Mouse (Mus musculus) embryo, embryonic 11.5 days (tissue): ENCODE data around the gene Nr1i2.
"Not testable (repeated sequence)": the region's sequence is repeated elsewhere in the genome, so short reads cannot be mapped to it uniquely, and the experiment has no call there.

Experiments
- DNase-seq: peaks from one replicate; pipeline ENCODE4 v3.0.0-alpha.2; 2012; ENCODE audit warnings: low read depth, low spot score

Gene Nr1i2

GRCm38 (mm10) chr16:38294685-38295348 lies at the start of gene Nr1i2:
Gene Nr1i2 (minus strand): TSS chr16:38294824.
- no peak for DNase-seq

- DNase-seq: peak; percentile 74
Observed at GRCm38 (mm10) chr16:38341396-38342324, 47.0 kb upstream of the Nr1i2 start, which contains the start of gene Maats1. Gene Maats1 (minus strand): TSS chr16:38342143.

GRCm38 (mm10) chr16:38338077-38338476 lies 43.5 kb upstream of the Nr1i2 start:
- not testable (repeated sequence) for DNase-seq

GRCm38 (mm10) chr16:38334431-38334830 lies 39.8 kb upstream of the Nr1i2 start:
- DNase-seq: no peak

- no peak for DNase-seq
Observed at GRCm38 (mm10) chr16:38329340-38329739, 34.7 kb upstream of the Nr1i2 start.

- DNase-seq: no peak
Observed at GRCm38 (mm10) chr16:38326778-38327397, 32.3 kb upstream of the Nr1i2 start.

- no peak for DNase-seq
Observed at GRCm38 (mm10) chr16:38324311-38324710, 29.7 kb upstream of the Nr1i2 start.

- no peak for DNase-seq
Observed at GRCm38 (mm10) chr16:38321452-38321935, 26.9 kb upstream of the Nr1i2 start.

- no peak for DNase-seq
Observed at GRCm38 (mm10) chr16:38319087-38319486, 24.5 kb upstream of the Nr1i2 start.

- DNase-seq: no peak
Observed at GRCm38 (mm10) chr16:38318492-38318891, 23.9 kb upstream of the Nr1i2 start.

GRCm38 (mm10) chr16:38308195-38308594 lies 13.6 kb upstream of the Nr1i2 start:
- no peak for DNase-seq

- DNase-seq: no peak
Observed at GRCm38 (mm10) chr16:38307651-38308050, 13.0 kb upstream of the Nr1i2 start.

GRCm38 (mm10) chr16:38307221-38307605 lies 12.6 kb upstream of the Nr1i2 start:
- DNase-seq: no peak

GRCm38 (mm10) chr16:38306571-38307220 lies 12.1 kb upstream of the Nr1i2 start:
- no peak for DNase-seq

- DNase-seq: no peak
Observed at GRCm38 (mm10) chr16:38304460-38305194, 10.0 kb upstream of the Nr1i2 start.

- no peak for DNase-seq
Observed at GRCm38 (mm10) chr16:38302367-38302766, 7.7 kb upstream of the Nr1i2 start.

GRCm38 (mm10) chr16:38298410-38298809 lies 3.8 kb upstream of the Nr1i2 start:
- no peak for DNase-seq

GRCm38 (mm10) chr16:38295349-38295930 lies 816 bp upstream of the Nr1i2 start:
- DNase-seq: no peak

- no peak for DNase-seq
Observed at GRCm38 (mm10) chr16:38290151-38290550, 4.5 kb downstream of the Nr1i2 start.

GRCm38 (mm10) chr16:38288851-38289250 lies 5.8 kb downstream of the Nr1i2 start:
- no peak for DNase-seq
